Mouse (Mus musculus) inflammation-experienced regulatory T-cells, adult 6 months (primary cell): ENCODE measurements around the gene Lpin2. TPM values are rescaled to one million over a fixed set of nuclear protein-coding genes. Genes with fewer than 3 reads are reported as not detected.
A peak's percentile ranks its signal among the peaks of the same experiment; 100 is the strongest.

Source experiments
- ATAC-seq: one replicate; pipeline ENCODE4 v1.8.0; 2017
- polyA plus RNA-seq, 3 experiments: library from polyadenylated mRNA; unstranded; fragments of 100-300 nt; shearing (Covaris generic); gene quantifications; one replicate each; pipeline ENCODE4 v1.2.1; 2017

The Lpin2 gene
- polyA plus RNA-seq, 3 experiments from 2014 or later, result 20.6 to 36.6 (median 30.0) TPM

DNA sequence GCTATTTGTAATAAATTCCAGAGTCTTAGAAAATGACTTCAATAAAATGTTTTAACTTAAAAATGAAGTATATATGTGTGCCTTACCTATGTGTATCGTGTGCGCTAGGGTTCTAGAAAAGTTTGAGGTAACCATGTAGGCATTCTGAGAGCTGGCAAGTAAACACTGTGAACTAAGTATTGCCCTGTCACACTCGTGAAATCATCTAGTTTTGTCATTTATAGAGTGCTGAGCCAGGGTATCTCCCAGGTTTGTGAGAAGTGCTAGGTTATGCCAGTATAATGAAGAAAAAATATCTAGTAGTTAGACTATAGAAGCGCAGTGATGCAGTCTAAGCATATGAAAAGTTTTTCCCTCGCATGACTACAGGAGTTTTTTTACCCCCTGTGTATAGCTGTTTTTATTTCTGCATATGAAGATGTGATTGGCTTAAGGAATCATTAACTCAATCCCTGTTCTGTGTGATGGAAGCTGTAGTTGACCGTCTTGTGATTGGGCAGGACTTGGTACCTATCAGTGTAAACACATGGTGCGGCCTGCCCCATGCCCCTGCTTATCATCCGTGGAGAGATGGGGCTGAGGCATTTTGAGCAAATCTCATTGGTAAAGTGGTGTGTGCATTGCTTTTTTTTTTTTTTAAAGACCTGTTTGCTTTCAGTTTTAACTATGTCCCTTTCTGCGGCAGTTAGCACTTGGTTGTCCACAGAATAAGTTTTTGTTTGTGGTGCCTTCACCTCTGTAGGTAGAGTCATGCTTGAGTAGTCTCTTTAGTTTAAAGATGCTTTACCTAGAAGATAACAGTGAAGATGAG, 21.8 kb downstream of the Lpin2 start:
- ATAC-seq, result peak; percentile 66

DNA sequence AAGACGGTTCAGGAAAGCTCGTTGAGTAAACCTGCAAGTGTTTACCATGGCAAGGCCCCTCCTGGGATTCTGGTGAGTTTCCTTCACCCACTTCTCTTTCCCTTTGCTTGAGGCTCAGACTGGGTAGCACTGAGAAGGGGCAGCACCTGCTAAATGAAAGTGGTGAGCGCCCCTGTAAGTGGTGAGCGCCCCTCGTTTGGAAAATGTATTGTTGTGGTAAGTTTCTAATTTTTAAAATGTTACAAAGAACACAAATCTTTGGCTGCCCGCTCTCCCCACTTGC, 22.4 kb downstream of the Lpin2 start:
- peak; percentile 60 for ATAC-seq

GRCm38 (mm10) chr17:71206136-71206893, 24.0 kb downstream of the Lpin2 start:
- peak; percentile 9 for ATAC-seq

- no peak for ATAC-seq
Measured at GRCm38 (mm10) chr17:71207268-71207667, 24.9 kb downstream of the Lpin2 start.

- ATAC-seq, result no peak
Measured at GRCm38 (mm10) chr17:71208376-71208775, 26.0 kb downstream of the Lpin2 start.

DNA sequence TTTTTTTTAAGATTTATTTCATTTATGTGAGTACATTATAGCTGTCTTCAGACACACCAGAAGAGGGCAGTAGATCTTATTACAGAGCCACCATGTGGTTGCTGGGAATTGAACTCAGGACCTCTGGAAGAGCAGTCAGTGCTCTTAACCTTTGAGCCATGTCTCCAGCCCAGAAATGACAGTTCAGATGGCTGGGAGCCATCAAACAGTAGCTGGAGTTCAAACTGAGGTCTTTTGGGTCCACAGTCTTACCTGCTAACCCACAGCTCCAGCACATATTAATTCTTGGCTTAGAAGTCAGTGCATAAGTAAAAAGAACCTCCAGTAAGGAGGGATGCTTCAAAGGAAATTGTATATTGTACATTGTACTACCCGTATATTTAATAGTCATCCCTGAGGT, 26.6 kb downstream of the Lpin2 start:
- ATAC-seq, result no peak

DNA sequence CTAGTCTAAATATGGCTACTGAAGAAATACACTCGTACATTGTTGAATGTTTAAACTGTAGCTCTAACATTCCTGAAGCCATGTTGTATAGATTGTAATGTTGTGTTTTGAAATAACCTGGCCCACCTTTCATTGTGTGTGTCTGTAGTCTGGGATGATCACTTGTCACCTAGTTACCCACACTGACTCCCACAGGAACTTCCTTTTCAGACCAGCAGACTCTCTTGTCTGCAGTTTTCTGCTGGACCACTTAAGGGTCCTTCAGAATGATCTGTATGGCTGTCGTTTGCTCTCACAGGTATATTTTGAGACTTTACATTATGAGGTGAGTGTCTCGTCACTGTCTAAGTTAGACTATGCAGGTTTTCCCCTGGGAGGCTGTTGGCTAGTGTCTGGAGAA, 27.6 kb downstream of the Lpin2 start:
- ATAC-seq, result no peak

DNA sequence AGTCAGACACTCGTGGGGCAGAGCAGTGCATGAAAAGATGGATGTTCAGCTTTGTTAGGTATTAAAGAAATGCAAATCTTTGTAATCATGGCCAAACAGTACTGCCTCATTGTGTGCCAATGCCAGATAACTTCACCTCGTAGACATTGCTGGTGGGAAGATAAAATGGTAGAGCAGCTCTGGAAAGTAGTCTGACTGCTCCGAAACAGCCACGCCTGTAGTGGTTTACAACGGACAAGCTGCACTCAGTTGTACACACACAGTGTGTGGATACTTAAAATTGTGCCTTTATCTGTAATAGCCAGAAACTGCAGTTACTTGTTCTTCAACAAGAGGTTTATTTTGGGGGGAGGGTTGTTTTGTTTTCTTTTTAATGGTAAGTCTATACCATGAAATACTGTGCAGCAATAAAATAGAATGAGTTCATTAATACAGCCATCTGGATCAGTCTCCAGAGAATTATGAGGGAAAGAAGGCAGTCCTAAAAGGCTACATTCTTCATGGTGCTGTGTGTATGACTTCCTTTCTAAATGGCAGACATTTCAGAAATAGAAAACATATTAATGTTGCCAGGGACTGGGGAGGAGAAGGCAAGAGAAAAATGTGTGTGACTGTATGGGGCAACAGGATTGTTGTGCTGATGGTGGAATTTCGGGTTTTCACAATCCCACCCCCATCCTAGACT, 29.7 kb downstream of the Lpin2 start:
- no peak for ATAC-seq

DNA sequence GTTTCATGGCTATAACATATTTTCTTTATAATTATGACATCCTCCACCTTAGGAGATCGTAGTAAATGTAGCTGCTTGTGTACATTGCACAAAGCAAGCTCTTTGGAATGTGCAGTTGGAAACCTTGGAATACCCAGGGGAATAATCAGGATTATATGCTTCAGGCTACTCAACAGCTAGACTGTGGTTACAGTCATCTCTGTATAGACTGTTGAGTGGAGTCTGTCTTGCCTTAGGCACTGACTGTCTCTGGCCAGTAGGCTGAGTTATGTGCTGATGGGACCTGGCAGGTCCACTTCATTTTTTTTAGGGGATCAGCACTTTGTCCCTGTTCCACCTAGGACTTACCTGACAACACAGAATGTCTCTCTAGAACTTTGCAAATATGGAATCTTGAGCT, 31.3 kb downstream of the Lpin2 start:
- no peak for ATAC-seq

GRCm38 (mm10) chr17:71214514-71215240, 32.3 kb downstream of the Lpin2 start:
- ATAC-seq, result peak; percentile 46

GRCm38 (mm10) chr17:71215241-71215839, 33.0 kb downstream of the Lpin2 start:
- ATAC-seq, result peak; percentile 53

DNA sequence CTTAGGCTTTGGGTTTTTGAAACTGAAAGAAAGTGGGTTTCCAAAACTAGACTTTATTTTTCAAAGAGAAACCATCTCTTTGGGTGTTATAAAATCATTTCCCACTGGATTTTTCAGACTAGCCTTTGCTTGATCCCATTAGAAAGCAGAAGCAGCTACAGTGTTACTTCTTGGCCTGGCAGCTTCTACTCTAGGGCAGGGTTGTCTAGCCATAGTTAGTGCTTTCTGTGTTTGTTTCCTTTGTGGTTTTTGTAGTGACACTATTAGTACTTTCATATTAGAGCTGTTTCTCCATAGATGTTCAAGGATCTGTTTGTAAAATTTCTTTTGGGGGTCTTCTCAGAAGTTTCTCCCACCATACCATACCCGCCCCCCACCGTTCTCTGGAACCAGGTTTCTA, 33.9 kb downstream of the Lpin2 start:
- ATAC-seq, result peak; percentile 25

DNA sequence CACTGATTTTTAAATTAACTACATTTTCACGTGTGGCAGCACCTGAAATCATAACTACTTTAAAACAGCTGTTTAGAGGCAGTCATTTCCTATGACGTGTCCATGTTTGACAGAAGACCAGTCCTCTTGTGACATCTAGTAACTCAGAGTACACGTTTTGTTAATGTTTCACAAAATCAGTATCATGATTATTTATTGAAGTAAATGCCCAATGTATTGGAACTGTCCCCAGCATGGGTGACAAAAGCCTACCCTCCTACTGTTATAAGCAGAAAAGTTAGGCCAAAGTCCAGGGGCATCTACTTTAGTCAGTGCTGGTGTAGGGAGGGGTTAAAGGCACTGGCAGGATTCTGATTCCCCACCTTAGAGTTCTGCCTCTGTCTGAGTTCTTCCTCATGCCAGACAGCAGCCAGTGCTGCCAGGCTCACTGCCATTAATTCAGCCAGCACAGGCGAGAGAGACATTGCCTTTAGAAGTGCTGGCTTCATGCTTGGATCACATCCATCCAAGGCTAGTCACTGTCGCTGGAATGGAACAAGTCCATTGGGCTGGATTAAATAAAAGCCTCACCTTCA, 34.8 kb downstream of the Lpin2 start:
- ATAC-seq, result no peak

DNA sequence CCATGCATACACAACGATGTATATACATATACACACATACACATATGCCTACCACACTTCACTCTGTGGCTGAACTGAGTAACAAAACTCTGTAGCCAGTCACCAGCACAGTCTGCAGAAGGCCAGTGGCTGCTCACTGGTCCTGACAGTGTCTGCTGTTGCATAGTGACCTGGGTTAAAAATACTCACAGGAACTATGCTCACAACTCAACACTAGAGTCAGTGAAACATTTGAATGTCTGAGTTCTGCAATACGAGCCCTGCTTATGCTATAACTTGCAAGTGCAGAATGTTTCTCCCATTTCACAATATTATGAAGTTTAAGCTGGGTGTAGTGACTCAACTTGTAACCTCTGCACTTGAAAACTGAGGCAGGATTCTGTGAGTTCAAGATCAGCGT, 39.0 kb downstream of the Lpin2 start:
- no peak for ATAC-seq

GRCm38 (mm10) chr17:71223676-71224075, 41.3 kb downstream of the Lpin2 start:
- ATAC-seq, result no peak

GRCm38 (mm10) chr17:71224521-71224920, 42.2 kb downstream of the Lpin2 start:
- ATAC-seq, result peak; percentile 67

GRCm38 (mm10) chr17:71225091-71225490, 42.7 kb downstream of the Lpin2 start:
- peak; percentile 65 for ATAC-seq

DNA sequence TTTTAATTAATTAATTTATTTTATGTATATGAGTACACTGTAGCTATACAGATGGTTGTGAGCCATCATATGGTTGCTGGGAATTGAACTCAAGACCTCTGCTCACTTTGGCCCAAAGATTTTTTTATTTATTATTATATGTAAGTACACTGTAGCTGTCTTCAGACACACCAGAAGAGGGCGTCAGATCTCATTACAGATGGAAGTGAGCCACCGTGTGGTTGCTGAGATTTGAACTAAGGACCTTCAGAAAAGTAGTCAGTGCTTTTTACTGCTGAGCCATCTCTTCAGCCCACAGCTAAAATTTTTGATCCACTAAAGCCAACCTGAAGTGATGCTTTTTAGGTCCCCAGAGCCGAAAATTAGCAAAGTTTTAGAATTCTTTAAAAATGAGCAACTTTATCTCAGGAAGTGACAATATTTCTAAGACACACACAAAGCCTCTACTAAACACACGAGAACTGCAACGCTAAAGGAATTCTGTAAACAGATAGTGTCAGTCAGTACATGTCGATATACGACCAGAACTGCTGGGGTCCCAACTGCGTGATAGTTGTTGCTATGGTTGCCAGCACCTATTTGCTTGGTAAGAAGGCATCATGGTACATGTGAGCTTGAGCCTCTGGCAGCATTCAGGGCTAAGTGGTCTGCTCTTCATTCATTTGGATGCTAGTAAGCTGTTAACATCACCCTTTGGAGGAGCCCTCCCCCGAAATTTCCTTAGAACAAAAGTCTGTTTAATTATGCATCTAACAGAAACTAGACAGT, 45.0 kb downstream of the Lpin2 start:
- ATAC-seq, result no peak

DNA sequence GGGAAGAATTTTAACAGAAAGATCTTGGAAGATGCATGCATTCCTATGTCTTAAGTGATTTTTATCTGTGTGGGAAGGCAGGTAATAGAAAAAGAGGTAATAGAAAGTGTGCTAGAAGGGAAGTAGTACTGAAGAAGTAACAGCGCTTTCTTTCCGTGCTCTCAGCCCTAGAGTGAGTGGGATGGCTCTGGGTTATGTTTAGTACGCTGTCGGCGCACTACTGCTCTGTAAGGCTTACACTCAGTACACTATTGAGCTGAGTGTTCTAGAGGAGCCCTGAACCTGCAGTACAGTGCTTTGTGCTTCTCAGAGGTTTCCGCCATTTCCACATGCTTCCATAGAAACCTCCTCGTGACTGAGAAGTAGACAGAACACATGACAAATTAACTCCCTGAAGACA, 46.3 kb downstream of the Lpin2 start:
- ATAC-seq, result no peak

DNA sequence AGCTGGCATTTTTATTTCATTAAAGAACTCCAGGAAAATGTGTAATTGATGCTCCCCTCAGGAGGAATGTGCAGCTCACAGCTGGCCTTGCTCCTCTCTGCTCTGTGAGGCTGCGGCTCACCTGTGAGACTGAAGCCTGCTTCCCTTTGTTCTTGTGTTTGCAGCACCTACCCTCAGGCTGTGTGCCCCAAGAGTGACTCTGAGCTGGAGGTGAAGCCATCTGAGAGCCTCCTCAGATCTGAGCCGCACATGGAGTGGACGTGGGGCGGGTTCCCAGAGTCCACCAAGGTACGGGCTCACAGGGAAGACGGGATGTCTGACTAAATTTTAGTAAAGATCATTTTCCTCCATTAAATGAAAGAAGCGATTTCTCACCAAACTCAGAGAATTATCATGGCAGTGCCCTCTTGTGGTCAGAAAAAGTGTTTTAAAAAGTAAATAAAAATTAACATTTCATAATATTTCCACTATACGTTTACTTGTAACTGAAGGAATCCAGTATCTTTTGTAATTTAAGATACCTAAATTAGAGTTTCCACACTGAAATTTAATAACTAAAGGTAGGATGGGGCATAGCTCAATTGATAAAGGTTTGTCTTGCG, 47.8 kb downstream of the Lpin2 start:
- no peak for ATAC-seq

DNA sequence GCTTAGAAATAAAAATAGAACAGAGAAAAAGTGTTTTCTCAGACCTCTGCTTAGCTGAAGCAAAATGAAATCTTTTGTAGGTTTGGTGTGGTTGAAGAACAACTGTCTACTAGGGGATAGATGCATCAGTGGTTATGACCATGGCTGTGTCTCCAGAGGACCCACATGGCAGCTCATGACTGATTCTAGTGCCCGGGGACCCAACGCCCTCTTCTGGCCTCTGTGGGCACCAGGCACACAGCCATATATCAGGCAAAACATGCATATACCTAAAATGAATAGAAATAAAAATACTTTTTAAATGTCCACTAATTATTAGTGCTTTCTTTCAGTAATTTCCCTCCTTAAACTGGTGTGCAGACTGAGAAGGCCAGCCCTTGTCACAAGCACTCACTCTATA, 49.6 kb downstream of the Lpin2 start:
- no peak for ATAC-seq
